Mouse (Mus musculus): ENCODE results near the gene Gm6268. TPM values are rescaled to one million over a fixed set of nuclear protein-coding genes. Genes with fewer than 3 reads are reported as not detected.

The Gm6268 gene
- polyA plus RNA-seq, 1 experiment from 2014 or later = not detected

DNA sequence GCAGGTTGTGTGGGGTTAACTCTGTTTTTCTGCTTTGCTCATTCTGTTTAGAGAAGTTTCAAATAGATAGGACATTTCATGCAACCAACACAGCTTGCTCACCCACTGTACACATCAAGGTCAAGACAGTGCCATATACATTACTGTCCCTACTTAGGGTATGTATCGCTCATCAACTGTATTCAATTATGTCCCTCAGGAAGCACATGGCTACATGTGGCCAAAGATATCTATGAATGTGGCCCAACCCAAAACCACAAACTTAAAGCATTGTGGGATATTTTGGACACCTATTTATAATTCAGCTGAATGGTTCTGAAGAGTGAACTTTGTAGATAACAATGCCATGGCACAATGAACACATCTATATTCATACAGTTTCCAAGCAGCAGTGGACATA, 36.9 kb downstream of the Gm6268 start:
- Histone ChIP-seq H3K9me3 (replicated peaks; ENCODE audit: control insufficient read depth, low read length, poor library complexity, severe bottlenecking) (no peaks in the 10 kb centered on the region), H3K27me3 (ENCODE audit: control insufficient read depth, insufficient read depth, low read depth, low read length) (no peaks in the 10 kb centered on the region), H3K36me3 (ENCODE audit: control insufficient read depth, insufficient read depth, low read length) (no peaks in the 10 kb centered on the region), H3K4me1 (ENCODE audit: control insufficient read depth, insufficient read depth, low read length) (no peaks in the 10 kb centered on the region), H3K27ac (ENCODE audit: low read length) (no peak overlapping the region), H3K9ac (ENCODE audit: low read depth, low read length) (no peak overlapping the region), H3K4me2 (ENCODE audit: low read length) (no peak overlapping the region), H3K4me3 (ENCODE audit: low read depth, low read length) (no peak overlapping the region)
- WGBS = 91% methylated on average over 1 of the region's 1 CpGs
- no peak for ATAC-seq

Small RNAs within 50 kb of the gene (microRNA-seq; reads per million reads assigned to microRNA genes)
- gene Gm44485 = not detected

Other genes with a start within 250 kb of the Gm6268 start
- gene Zcchc12, start 205.4 kb upstream of the Gm6268 start, polyA plus RNA-seq (2015; fragmentation: Nextera tagmentation; extraction: Ambion mirVana) = 514 and 548 TPM in 2 replicates
- 0.34 and 0.41 TPM in 2 replicates for gene Lonrf3, start 72.9 kb upstream of the Gm6268 start, polyA plus RNA-seq (2015; fragmentation: Nextera tagmentation; extraction: Ambion mirVana)
- gene Gm14569, start 90.5 kb downstream of the Gm6268 start, polyA plus RNA-seq (2015; fragmentation: Nextera tagmentation; extraction: Ambion mirVana) = not detected in 2 replicates
- 738 and 754 TPM in 2 replicates for gene Pgrmc1, start 196.9 kb downstream of the Gm6268 start, polyA plus RNA-seq (2015; fragmentation: Nextera tagmentation; extraction: Ambion mirVana)
- gene Akap17b, start 244.1 kb downstream of the Gm6268 start, polyA plus RNA-seq (2015; fragmentation: Nextera tagmentation; extraction: Ambion mirVana) = 6.1 and 6.2 TPM in 2 replicates